In genomic region chr16:30416284-30416683, GRCm38 (mm10) we compare ENCODE assay signal across 10 mouse cellular contexts. TPM values are rescaled to one million over a fixed set of nuclear protein-coding genes. Genes with fewer than 3 reads are reported as not detected.
A peak's percentile ranks its signal among the peaks of the same experiment; 100 is the strongest.
DNase-seq lines count a peak whose midpoint lies in the region; ATAC-seq and TF ChIP-seq lines count a peak whose summit lies in the region.
"Had no signal": no experiment of that assay in that cellular context is flagged by ENCODE, and none has a peak within 500 bp of the region (broad histone marks: within the 10 kb centered on the region; RNA-seq: fewer than 3 reads in every experiment).

No protein-coding gene starts in this region.

- H3K27me3 ChIP-seq in small intestine, adult 2 months (ENCODE audit: control insufficient read depth, insufficient read depth, low read length): no peaks in the 10 kb centered on the region
- H3K27me3 ChIP-seq: liver, embryonic 12.5 days had no signal

- no peak overlapping the region for H3K4me3 ChIP-seq in small intestine, adult 2 months (ENCODE audit: low read depth, low read length)
- H3K4me3 ChIP-seq: liver, embryonic 12.5 days had no signal

- H3K4me1 ChIP-seq in small intestine, adult 2 months (ENCODE audit: control insufficient read depth, insufficient read depth, insufficient read length, low read length): peaks cover 20% of the 10 kb centered on the region

- H3K27ac ChIP-seq in small intestine, adult 2 months (ENCODE audit: insufficient read depth, low read depth, low read length): peak overlapping the region; percentile 91
- H3K27ac ChIP-seq: liver, embryonic 12.5 days had no signal

- no peaks in the 10 kb centered on the region for H3K36me3 ChIP-seq in small intestine, adult 2 months (ENCODE audit: control insufficient read depth, insufficient read depth, low read length)
- H3K36me3 ChIP-seq: liver, embryonic 12.5 days had no signal

- no peak for ATAC-seq in activated CD4-positive, CD25-positive, alpha-beta regulatory T cell, adult 4 months
- ATAC-seq: liver, embryonic 12.5 days had no signal

- no peak for TF ChIP-seq CTCF in small intestine, adult 2 months (IDR thresholded peaks at IDR 0.05; ENCODE audit: extremely low read depth, insufficient read length, insufficient replicate concordance, low read depth, low read length)

- DNase-seq in adrenal gland, postnatal 14 days: peak; percentile 7
- DNase-seq in adrenal gland, postnatal 4 days (ENCODE audit: low spot score in 2 of 2): no peak
- peak; percentile 42 to 63 for DNase-seq in right cerebral cortex, postnatal 10 days (ENCODE audit: low spot score in 2 of 2)
- DNase-seq in right cerebral cortex, adult 18-20 months: no peak
- DNase-seq in kidney, postnatal 25 days: peak; percentile 33 to 38
- DNase-seq in thymus, adult 18-20 months: no peak
- DNase-seq: thymus, postnatal 14 days had no signal

- 25% methylated on average over 5 of the region's 5 CpGs for WGBS in small intestine, adult 2 months

- no peak for TF ChIP-seq POLR2A in small intestine, adult 2 months (IDR thresholded peaks at IDR 0.05; ENCODE audit: low read depth, low read length)

RNA-seq across cellular contexts. Expression of gene Atp13a3, which starts 10.5 kb away (rescaled TPM):
- total RNA-seq in adrenal gland, postnatal 14 days (2021): 87.9 and 91.7 TPM in 2 replicates
- 10 to 100 TPM; 59.8 to 65.4 TPM for total RNA-seq in adrenal gland, postnatal 4 days (2021)
- polyA plus RNA-seq in small intestine, adult 2 months (2012; rRNA removed): 7.4 and 22.8 TPM in 2 replicates
- polyA plus RNA-seq in activated CD4-positive, CD25-positive, alpha-beta regulatory T cell, adult 4 months (2017; shearing (Covaris generic)): 10 to 100 TPM in 1 of 2 experiments, 1 to 10 TPM in 1; 8.3 to 12.4 TPM

Comparison
In these comparisons a context has a peak if more than half of its experiments do, and no peak if none do; other contexts are left out.
1. DNase-seq: peak in adrenal gland, postnatal 14 days (single experiment), right cerebral cortex, postnatal 10 days (2 of 2) and kidney, postnatal 25 days (2 of 2); none in adrenal gland, postnatal 4 days (0 of 2), right cerebral cortex, adult 18-20 months (single experiment) and thymus, adult 18-20 months (0 of 2).